Mouse (Mus musculus) olfactory bulb, adult 2 months (tissue): Measurements from ENCODE around the gene Sdk2.

ENCODE experiments used
- CTCF ChIP-seq: fragments of 200-500 bp; IDR thresholded peaks from 2 replicates; pipeline ENCODE4 v1.5.1; 2012; ENCODE audit warnings: low read depth, mild to moderate bottlenecking, low read length, moderate library complexity; ENCODE audit not compliant: insufficient read depth
- POLR2A ChIP-seq: fragments of 200-500 bp; IDR thresholded peaks from 2 replicates; pipeline ENCODE4 v1.6.1; 2012; ENCODE audit warnings: mild to moderate bottlenecking, low read depth, low read length, moderate library complexity; ENCODE audit not compliant: insufficient read depth

- TF ChIP-seq CTCF (no peak), POLR2A (no peak)
Observed at GRCm38 (mm10) chr11:113888156-113888750, 178.6 kb downstream of the Sdk2 start.
